Mouse (Mus musculus) adrenal gland, postnatal 0 days (tissue): ENCODE measurements around the gene Gm20894. TPM values are rescaled to one million over a fixed set of nuclear protein-coding genes. Genes with fewer than 3 reads are reported as not detected.

ENCODE experiments used
- polyA plus RNA-seq: library from polyadenylated mRNA; unstranded; fragments of >200 nt; fragmentation: Nextera tagmentation; extraction: Ambion mirVana; gene quantifications from 2 replicates; pipeline ENCODE4 v1.2.1, GENCODE M21; 2015

The Gm20894 gene
- polyA plus RNA-seq: not detected in 2 replicates

GRCm38 (mm10) chrY:28271412-28271811 lies at the start of gene Gm20894:
Gene Gm20894, minus strand, starts transcription at chrY:28271512.

